Mouse (Mus musculus) MEL (cell line): Measurements from ENCODE around the gene Ppp1r32. TPM values are rescaled to one million over a fixed set of nuclear protein-coding genes. Genes with fewer than 3 reads are reported as not detected.

ENCODE experiments used
- DNase-seq: peaks from one replicate; pipeline ENCODE4 v3.0.0; 2011; ENCODE audit warnings: low read depth, low spot score
- H3K27ac ChIP-seq: 2 replicates; pipeline ENCODE4 v1.5.1; 2012; ENCODE audit warnings: low read depth, mild to moderate bottlenecking, control low read depth, low read length, moderate library complexity; ENCODE audit not compliant: control insufficient read depth
- H3K27me3 ChIP-seq, 2 experiments: fragments of 150-350 bp in 1 of 2; sonication (generic) in 1 of 2; 2 replicates each; pipeline ENCODE4 v1.6.1; 2012; ENCODE audit warnings: low read length in 2 of 2, mild to moderate bottlenecking in 2 of 2, improper control_type of control experiment in 1 of 2, moderate library complexity in 1 of 2; ENCODE audit not compliant: insufficient read depth in 2 of 2, control insufficient read depth in 1 of 2
- H3K36me3 ChIP-seq, 2 experiments: 2 replicates each; pipeline ENCODE4 v1.6.1; 2012 to 2014; ENCODE audit warnings: low read length in 2 of 2, improper control_type of control experiment in 1 of 2, inconsistent platforms in 1 of 2, mild to moderate bottlenecking in 1 of 2; ENCODE audit not compliant: insufficient read depth in 2 of 2, control insufficient read depth in 1 of 2
- H3K4me1 ChIP-seq, 2 experiments: fragments of 150-350 bp in 1 of 2; sonication (generic) in 1 of 2; 2 replicates each; pipeline ENCODE4 v1.6.1; 2012; ENCODE audit warnings: low read length in 2 of 2, improper control_type of control experiment in 1 of 2, mild to moderate bottlenecking in 1 of 2; ENCODE audit not compliant: insufficient read depth in 2 of 2, control insufficient read depth in 1 of 2
- H3K4me3 ChIP-seq, 2 experiments: fragments of 150-350 bp in 1 of 2; sonication (generic) in 1 of 2; 2 replicates each; pipeline ENCODE4 v1.5.1; 2012; ENCODE audit warnings: low read depth in 2 of 2, low read length in 2 of 2, mild to moderate bottlenecking in 2 of 2, moderate library complexity in 2 of 2, control low read depth in 1 of 2, improper control_type of control experiment in 1 of 2; ENCODE audit not compliant: control insufficient read depth in 1 of 2, insufficient read depth in 1 of 2
- H3K79me2 ChIP-seq: 2 replicates; pipeline ENCODE4 v1.6.1; 2012; ENCODE audit warnings: mild to moderate bottlenecking, low read length, moderate library complexity; ENCODE audit not compliant: control insufficient read depth, poor library complexity, insufficient read depth
- H3K9ac ChIP-seq: 2 replicates; pipeline ENCODE4 v1.6.1; 2012; ENCODE audit warnings: low read depth, mild to moderate bottlenecking, control low read depth, low read length, moderate library complexity; ENCODE audit not compliant: control insufficient read depth, poor library complexity, severe bottlenecking
- H3K9me3 ChIP-seq: fragments of 150-350 bp; sonication (generic); replicated peaks from 2 replicates; pipeline ENCODE4 v1.6.1; 2012; ENCODE audit warnings: mild to moderate bottlenecking, low read length, improper control_type of control experiment, moderate library complexity; ENCODE audit not compliant: insufficient read depth
- BHLHE40 ChIP-seq: IDR thresholded peaks from 2 replicates; pipeline ENCODE4 v1.6.1; 2012; ENCODE audit warnings: low read depth, mild to moderate bottlenecking, inconsistent platforms, low read length, improper control_type of control experiment, borderline replicate concordance
- CHD1 ChIP-seq: IDR thresholded peaks from 2 replicates; pipeline ENCODE4 v1.6.1; 2012; ENCODE audit warnings: low read depth, mild to moderate bottlenecking, inconsistent platforms, low read length, improper control_type of control experiment
- ELF1 ChIP-seq: IDR thresholded peaks from 2 replicates; pipeline ENCODE4 v1.6.1; 2014; ENCODE audit warnings: low read depth, mild to moderate bottlenecking, inconsistent platforms, low read length, improper control_type of control experiment, moderate library complexity
- EP300 ChIP-seq, 2 experiments: IDR thresholded peaks; 2 replicates each; pipeline ENCODE4 v1.6.1; 2011; ENCODE audit warnings: improper control_type of control experiment in 2 of 2, low read length in 2 of 2, low read depth in 1 of 2, mild to moderate bottlenecking in 1 of 2
- GATA1 ChIP-seq: IDR thresholded peaks from 2 replicates; pipeline ENCODE4 v1.6.1; 2011; ENCODE audit warnings: low read depth, low read length, improper control_type of control experiment
- KAT2A ChIP-seq: conservative IDR thresholded peaks from 2 replicates; pipeline ENCODE4 v1.6.1; 2012; ENCODE audit warnings: low read depth, low read length, improper control_type of control experiment, inconsistent platforms
- MAFK ChIP-seq: IDR thresholded peaks from 2 replicates; pipeline ENCODE4 v1.6.1; 2011; ENCODE audit warnings: low read depth, mild to moderate bottlenecking, low read length, improper control_type of control experiment, borderline replicate concordance
- MAX ChIP-seq: IDR thresholded peaks from 2 replicates; pipeline ENCODE4 v1.6.1; 2011; ENCODE audit warnings: low read length, improper control_type of control experiment
- MAZ ChIP-seq: IDR thresholded peaks from 2 replicates; pipeline ENCODE4 v1.6.1; 2012; ENCODE audit warnings: low read depth, mild to moderate bottlenecking, inconsistent platforms, low read length, improper control_type of control experiment
- MEF2A ChIP-seq: IDR thresholded peaks from 2 replicates; pipeline ENCODE4 v1.6.1; 2014; ENCODE audit warnings: low read depth, mild to moderate bottlenecking, inconsistent platforms, low read length, improper control_type of control experiment; ENCODE audit not compliant: poor library complexity, insufficient replicate concordance, severe bottlenecking; ENCODE audit errors: extremely low read depth
- POLR2A ChIP-seq, 2 experiments: IDR thresholded peaks; 2 replicates each; pipeline ENCODE4 v1.6.1; 2011 to 2012; ENCODE audit warnings: low read length in 2 of 2, mild to moderate bottlenecking in 2 of 2, control low read depth in 1 of 2, improper control_type of control experiment in 1 of 2, low read depth in 1 of 2, moderate library complexity in 1 of 2; ENCODE audit not compliant: control insufficient read depth in 1 of 2, insufficient read depth in 1 of 2, poor library complexity in 1 of 2
- POLR2AphosphoS5 ChIP-seq: IDR thresholded peaks from 2 replicates; pipeline ENCODE4 v1.6.1; 2012; ENCODE audit warnings: low read depth, borderline replicate concordance, mild to moderate bottlenecking, inconsistent platforms, low read length, moderate library complexity, mixed read lengths
- RAD21 ChIP-seq: IDR thresholded peaks from 2 replicates; pipeline ENCODE4 v1.6.1; 2011; ENCODE audit warnings: mild to moderate bottlenecking, low read depth, low read length, improper control_type of control experiment
- RCOR1 ChIP-seq: IDR thresholded peaks from 2 replicates; pipeline ENCODE4 v1.6.1; 2012; ENCODE audit warnings: low read depth, mild to moderate bottlenecking, inconsistent platforms, low read length, improper control_type of control experiment
- SIN3A ChIP-seq: IDR thresholded peaks from 2 replicates; pipeline ENCODE4 v1.6.1; 2012; ENCODE audit warnings: low read length, improper control_type of control experiment, inconsistent platforms
- SMC3 ChIP-seq: IDR thresholded peaks from 2 replicates; pipeline ENCODE4 v1.6.1; 2011; ENCODE audit warnings: low read depth, low read length, improper control_type of control experiment
- TAL1 ChIP-seq: IDR thresholded peaks from 2 replicates; pipeline ENCODE4 v1.6.1; 2012; ENCODE audit warnings: mild to moderate bottlenecking, inconsistent platforms, low read length, moderate library complexity, mixed read lengths
- TBP ChIP-seq: IDR thresholded peaks from 2 replicates; pipeline ENCODE4 v1.8.0; 2011; ENCODE audit warnings: low read depth, low read length, improper control_type of control experiment
- TCF12 ChIP-seq: IDR thresholded peaks from 2 replicates; pipeline ENCODE4 v1.6.1; 2014; ENCODE audit warnings: low read depth, mild to moderate bottlenecking, inconsistent platforms, low read length, improper control_type of control experiment, moderate library complexity
- USF1 ChIP-seq: IDR thresholded peaks from 2 replicates; pipeline ENCODE4 v1.6.1; 2014; ENCODE audit warnings: low read depth, mild to moderate bottlenecking, inconsistent platforms, low read length, improper control_type of control experiment, moderate library complexity
- USF2 ChIP-seq, 2 experiments: IDR thresholded peaks; 2 replicates each; pipeline ENCODE4 v1.6.1; 2011 to 2012; ENCODE audit warnings: improper control_type of control experiment in 2 of 2, low read length in 2 of 2, borderline replicate concordance in 1 of 2, inconsistent platforms in 1 of 2, low read depth in 1 of 2, mild to moderate bottlenecking in 1 of 2; ENCODE audit not compliant: insufficient read depth in 1 of 2
- ZC3H11A ChIP-seq: IDR thresholded peaks from 2 replicates; pipeline ENCODE4 v1.6.1; 2012; ENCODE audit warnings: low read depth, mild to moderate bottlenecking, inconsistent platforms, low read length, improper control_type of control experiment
- ZMIZ1 ChIP-seq: IDR thresholded peaks from 2 replicates; pipeline ENCODE4 v1.6.1; 2012; ENCODE audit warnings: low read depth, mild to moderate bottlenecking, inconsistent platforms, low read length, improper control_type of control experiment, moderate library complexity
- polyA plus RNA-seq, 2 experiments: library from polyadenylated mRNA; stranded (reverse) in 1 of 2; unstranded in 1 of 2; fragments of >175 nt in 1 of 2; fragments of >200 nt in 1 of 2; gene quantifications; 2 replicates each; pipeline versions ENCODE4 v1.2.1 to v1.2.4; 2012; ENCODE audit warnings: low replicate concordance in 2 of 2, low read depth in 1 of 2; ENCODE audit not compliant: insufficient read length in 2 of 2, insufficient read depth in 1 of 2, missing spikeins in 1 of 2
- total RNA-seq: library from RNA; depleted of rRNA; stranded (reverse); fragments of 300-350 nt; gene quantifications from 2 replicates; pipeline ENCODE4 v1.2.3, GENCODE M21; 2012

Ppp1r32 gene
- total and polyA plus RNA-seq, 3 experiments = 0.19 to 0.57 TPM; not detected in 1

DNA sequence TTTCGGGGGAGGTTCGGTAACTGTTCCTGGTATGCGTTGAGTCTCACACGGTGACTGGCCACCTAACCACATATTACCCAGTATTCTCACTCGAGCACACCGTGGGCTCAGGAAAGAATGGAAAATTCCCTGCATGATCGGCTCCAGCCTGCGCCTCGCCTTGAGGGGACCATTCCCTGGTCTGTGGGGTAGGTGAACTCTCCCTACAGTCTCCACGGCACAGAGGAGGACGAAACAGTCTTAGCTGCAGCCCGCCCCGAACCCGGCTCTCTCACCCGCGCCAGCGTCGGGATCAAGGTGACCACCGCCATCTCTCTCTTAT lies 42.0 kb upstream of the Ppp1r32 start (continued):
- TF ChIP-seq MEF2A = no peak
- TF ChIP-seq SMC3 = no peak
- TF ChIP-seq USF1 = no peak
- TF ChIP-seq MAZ = no peak
- no peak for TF ChIP-seq POLR2AphosphoS5
- TF ChIP-seq ZMIZ1 = no peak
- TF ChIP-seq KAT2A = no peak
- TF ChIP-seq, all 39 proteins: peak for 6

DNA sequence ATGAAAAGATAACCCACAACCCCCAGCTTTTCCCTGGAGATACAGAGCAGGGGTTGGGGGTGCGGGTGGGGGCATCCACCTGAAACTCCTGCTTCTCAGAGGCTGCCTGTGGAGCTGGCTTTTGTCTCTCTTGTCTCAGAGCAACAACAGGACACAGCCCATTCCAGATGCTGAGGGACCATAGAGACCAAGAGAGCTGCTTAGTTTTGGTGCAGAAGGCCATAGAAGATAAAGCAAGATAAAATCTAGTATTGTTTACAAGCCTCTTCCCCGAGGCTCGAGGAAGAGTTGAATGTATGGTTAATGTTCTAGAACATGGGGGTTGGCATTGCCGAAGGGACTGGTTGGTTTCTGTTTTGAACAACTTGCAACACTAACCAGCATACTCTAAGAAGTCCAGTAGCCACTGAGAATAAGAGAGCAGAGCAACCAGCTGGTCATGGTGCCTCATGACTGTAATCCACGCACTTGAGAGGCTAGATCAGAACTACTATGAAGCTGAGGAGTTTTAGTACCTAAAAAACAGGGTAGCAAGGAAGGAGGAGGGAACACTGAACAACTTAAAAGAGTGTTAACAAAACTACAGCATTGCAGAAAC lies 40.9 kb upstream of the Ppp1r32 start:
- H3K4me3 ChIP-seq = peak overlapping the region; percentile 44 to 92
- peaks cover 19 to 23% of the 10 kb centered on the region in 2 experiments for H3K4me1 ChIP-seq
- peak; percentile 48 for DNase-seq
- peaks cover 55% of the 10 kb centered on the region for H3K79me2 ChIP-seq
- no peak for TF ChIP-seq TBP
- TF ChIP-seq EP300 (IDR thresholded peaks at IDR 0.05; ENCODE audit: low read depth in 1 of 2, low read length in 2 of 2) = peak; percentile 32 to 56; a peak in 2 of 4 replicates
- no peak for TF ChIP-seq BHLHE40
- TF ChIP-seq MAFK = no peak
- TF ChIP-seq ELF1 = no peak
- TF ChIP-seq ZC3H11A = no peak
- TF ChIP-seq RCOR1 = no peak
- TF ChIP-seq MEF2A = no peak
- TF ChIP-seq TCF12 = 0 out of 2 replicates have a peak, but pooled peaks have one; percentile 20
- TF ChIP-seq GATA1 = peak; percentile 53
- no peak for TF ChIP-seq SMC3
- TF ChIP-seq SIN3A = no peak; the same call in 1 of the 2 replicates
- TF ChIP-seq POLR2A (IDR thresholded peaks at IDR 0.05; ENCODE audit: control insufficient read depth in 1 of 2, insufficient read depth in 1 of 2, low read depth in 1 of 2, low read length in 2 of 2, poor library complexity in 1 of 2) = no peak
- TF ChIP-seq MAX = no peak
- TF ChIP-seq RAD21 = no peak
- peak; percentile 39 for TF ChIP-seq TAL1
- no peak for TF ChIP-seq CHD1
- TF ChIP-seq USF2 (IDR thresholded peaks at IDR 0.05; ENCODE audit: borderline replicate concordance in 1 of 2, insufficient read depth in 1 of 2, low read depth in 1 of 2, low read length in 2 of 2) = no peak
- TF ChIP-seq, all 39 proteins: peak for 4
- Histone ChIP-seq H3K27me3 (no peaks in the 10 kb centered on the region), H3K9ac (peak overlapping the region; percentile 99), H3K36me3 (peaks cover 12 to 45% of the 10 kb centered on the region in 2 experiments), H3K9me3 (no peaks in the 10 kb centered on the region), H3K27ac (peak overlapping the region; percentile 48)
